Comparison of ENCODE assay signal across 9 mouse cellular contexts in genomic region chr7:4900523-4900851, GRCm38 (mm10). TPM values are rescaled to one million over a fixed set of nuclear protein-coding genes. Genes with fewer than 3 reads are reported as not detected.
DNase-seq lines count a peak whose midpoint lies in the region; ATAC-seq and TF ChIP-seq lines count a peak whose summit lies in the region.
"Had no signal": no experiment of that assay in that cellular context is flagged by ENCODE, and none has a peak within 500 bp of the region (broad histone marks: within the 10 kb centered on the region; RNA-seq: fewer than 3 reads in every experiment).

No protein-coding gene starts in this region.

- no peak overlapping the region for H3K27ac ChIP-seq in kidney, postnatal 0 days
- H3K27ac ChIP-seq in embryonic facial prominence, embryonic 15.5 days (replicated peaks), result 0 out of 2 replicates have a peak overlapping the region, but pooled peaks have one; percentile 17
- H3K27ac ChIP-seq in intestine, postnatal 0 days (ENCODE audit: low read depth, low read length), result no peak overlapping the region
- no peak overlapping the region for H3K27ac ChIP-seq in neural tube, embryonic 12.5 days

- 0 out of 2 replicates have a peak overlapping the region, but pooled peaks have one; percentile 24 for H3K4me3 ChIP-seq in kidney, postnatal 0 days (replicated peaks; ENCODE audit: low read depth, low read length)
- H3K4me3 ChIP-seq in embryonic facial prominence, embryonic 15.5 days (replicated peaks), result peak overlapping the region; percentile 33
- peak overlapping the region; percentile 13 for H3K4me3 ChIP-seq in intestine, postnatal 0 days (ENCODE audit: low read depth, low read length)
- no peak overlapping the region for H3K4me3 ChIP-seq in neural tube, embryonic 12.5 days

- H3K36me3 ChIP-seq in kidney, postnatal 0 days (ENCODE audit: insufficient read depth, low read length), result no peaks in the 10 kb centered on the region
- H3K36me3 ChIP-seq in embryonic facial prominence, embryonic 15.5 days, result no peaks in the 10 kb centered on the region
- H3K36me3 ChIP-seq in intestine, postnatal 0 days (ENCODE audit: control insufficient read depth, insufficient read depth), result no peaks in the 10 kb centered on the region
- no peaks in the 10 kb centered on the region for H3K36me3 ChIP-seq in neural tube, embryonic 12.5 days

- peaks cover 8% of the 10 kb centered on the region for H3K4me1 ChIP-seq in kidney, postnatal 0 days (replicated peaks; ENCODE audit: insufficient read depth, low read length)
- H3K4me1 ChIP-seq in embryonic facial prominence, embryonic 15.5 days, result peaks cover 15% of the 10 kb centered on the region
- H3K4me1 ChIP-seq in intestine, postnatal 0 days (replicated peaks; ENCODE audit: control insufficient read depth, insufficient read depth, low read length), result no peaks in the 10 kb centered on the region
- peaks cover 4% of the 10 kb centered on the region; the same call in 1 of the 2 replicates for H3K4me1 ChIP-seq in neural tube, embryonic 12.5 days

- no peak overlapping the region for H3K9ac ChIP-seq in kidney, postnatal 0 days (ENCODE audit: low read depth, low read length)
- no peak overlapping the region for H3K9ac ChIP-seq in embryonic facial prominence, embryonic 15.5 days
- no peak overlapping the region for H3K9ac ChIP-seq in intestine, postnatal 0 days (ENCODE audit: low read depth, low read length)
- no peak overlapping the region for H3K9ac ChIP-seq in neural tube, embryonic 12.5 days

- no peak for TF ChIP-seq CTCF in kidney, postnatal 0 days (IDR thresholded peaks at IDR 0.05; ENCODE audit: low read depth)
- no peak for TF ChIP-seq CTCF in intestine, postnatal 0 days (IDR thresholded peaks at IDR 0.05; ENCODE audit: low read depth)

- DNase-seq in kidney, postnatal 0 days (ENCODE audit: low spot score), result no peak
- DNase-seq in kidney, adult 18-20 months, result no peak
- no peak for DNase-seq in urinary bladder, postnatal 4 days (ENCODE audit: low spot score in 2 of 2)
- DNase-seq in right cerebral cortex, postnatal 4 days, result no peak
- no peak for DNase-seq in cerebellum, postnatal 4 days (ENCODE audit: low spot score in 2 of 2)

- H3K4me2 ChIP-seq in kidney, postnatal 0 days (ENCODE audit: low read length), result peak overlapping the region; percentile 61
- H3K4me2 ChIP-seq in embryonic facial prominence, embryonic 15.5 days (replicated peaks), result peak overlapping the region; percentile 48
- H3K4me2 ChIP-seq in intestine, postnatal 0 days (replicated peaks; ENCODE audit: low read depth), result peak overlapping the region; percentile 65
- H3K4me2 ChIP-seq in neural tube, embryonic 12.5 days (replicated peaks), result peak overlapping the region; percentile 54

- H3K9me3 ChIP-seq in kidney, postnatal 0 days (replicated peaks; ENCODE audit: low read length), result no peaks in the 10 kb centered on the region
- no peaks in the 10 kb centered on the region for H3K9me3 ChIP-seq in embryonic facial prominence, embryonic 15.5 days (replicated peaks)
- no peaks in the 10 kb centered on the region for H3K9me3 ChIP-seq in intestine, postnatal 0 days (ENCODE audit: control insufficient read depth)
- H3K9me3 ChIP-seq in neural tube, embryonic 12.5 days, result peaks cover 4% of the 10 kb centered on the region; the same call in 1 of the 2 replicates

- no peaks in the 10 kb centered on the region for H3K27me3 ChIP-seq in kidney, postnatal 0 days (ENCODE audit: insufficient read depth, low read length)
- peaks cover 6% of the 10 kb centered on the region; the same call in 1 of the 2 replicates for H3K27me3 ChIP-seq in embryonic facial prominence, embryonic 15.5 days
- H3K27me3 ChIP-seq in intestine, postnatal 0 days (replicated peaks; ENCODE audit: control insufficient read depth, insufficient read depth, low read length), result no peaks in the 10 kb centered on the region
- H3K27me3 ChIP-seq in neural tube, embryonic 12.5 days (replicated peaks), result peaks cover 7% of the 10 kb centered on the region; the same call in 1 of the 2 replicates

- 32% methylated on average over 11 of the region's 11 CpGs for WGBS in kidney, postnatal 0 days
- 23% methylated on average over 11 of the region's 11 CpGs for WGBS in embryonic facial prominence, embryonic 15.5 days
- WGBS in intestine, postnatal 0 days, result 33% methylated on average over 11 of the region's 11 CpGs
- 39% methylated on average over 11 of the region's 11 CpGs for WGBS in neural tube, embryonic 12.5 days

- no peak for ATAC-seq in kidney, postnatal 0 days (replicated peaks; ENCODE audit: low FRiP score, low read depth)
- ATAC-seq in embryonic facial prominence, embryonic 15.5 days (ENCODE audit: insufficient number of reproducible peaks, low FRiP score, low TSS enrichment, low read depth), result no peak
- no peak for ATAC-seq in intestine, postnatal 0 days
- ATAC-seq in neural tube, embryonic 12.5 days (ENCODE audit: low FRiP score, low read depth), result no peak
- ATAC-seq: Patski had no signal

RNA-seq across cellular contexts. Expression of gene Gm36210, which starts 5.8 kb away (rescaled TPM):
- polyA plus RNA-seq in kidney, postnatal 0 days (2015; fragmentation: Nextera tagmentation; extraction: Ambion mirVana), result not detected in 2 replicates
- not detected in 2 replicates for polyA plus RNA-seq in embryonic facial prominence, embryonic 15.5 days (2015; fragmentation: Nextera tagmentation; extraction: Ambion mirVana)
- not detected in 2 replicates for polyA plus RNA-seq in intestine, postnatal 0 days (2015; fragmentation: Nextera tagmentation; extraction: Ambion mirVana)
- 0.29 TPM in 1 of 2 replicates, not detected in the other for polyA plus RNA-seq in neural tube, embryonic 12.5 days (2016; fragmentation: Nextera tagmentation; extraction: Ambion mirVana)
- polyA plus RNA-seq: Patski had no signal

RNA-seq across cellular contexts. Expression of gene Zfp628, which starts 14.5 kb away (rescaled TPM):
- polyA plus RNA-seq in kidney, postnatal 0 days (2015; fragmentation: Nextera tagmentation; extraction: Ambion mirVana), result 3.5 and 3.9 TPM in 2 replicates
- 4.1 and 4.9 TPM in 2 replicates for polyA plus RNA-seq in embryonic facial prominence, embryonic 15.5 days (2015; fragmentation: Nextera tagmentation; extraction: Ambion mirVana)
- 2.9 TPM in 2 replicates for polyA plus RNA-seq in intestine, postnatal 0 days (2015; fragmentation: Nextera tagmentation; extraction: Ambion mirVana)
- 4.4 and 4.5 TPM in 2 replicates for polyA plus RNA-seq in neural tube, embryonic 12.5 days (2016; fragmentation: Nextera tagmentation; extraction: Ambion mirVana)

RNA-seq across cellular contexts. Expression of gene Nat14, which starts 21.3 kb away (rescaled TPM):
- polyA plus RNA-seq in kidney, postnatal 0 days (2015; fragmentation: Nextera tagmentation; extraction: Ambion mirVana), result 2.1 and 2.6 TPM in 2 replicates
- 5.1 and 5.5 TPM in 2 replicates for polyA plus RNA-seq in embryonic facial prominence, embryonic 15.5 days (2015; fragmentation: Nextera tagmentation; extraction: Ambion mirVana)
- 1.5 and 1.9 TPM in 2 replicates for polyA plus RNA-seq in intestine, postnatal 0 days (2015; fragmentation: Nextera tagmentation; extraction: Ambion mirVana)
- 13.0 and 13.7 TPM in 2 replicates for polyA plus RNA-seq in neural tube, embryonic 12.5 days (2016; fragmentation: Nextera tagmentation; extraction: Ambion mirVana)

RNA-seq across cellular contexts. Expression of gene Isoc2a, which starts 23.5 kb away (rescaled TPM):
- 0.72 and 0.77 TPM in 2 replicates for polyA plus RNA-seq in kidney, postnatal 0 days (2015; fragmentation: Nextera tagmentation; extraction: Ambion mirVana)
- polyA plus RNA-seq in embryonic facial prominence, embryonic 15.5 days (2015; fragmentation: Nextera tagmentation; extraction: Ambion mirVana), result 0.95 and 1.2 TPM in 2 replicates
- 1.3 and 1.6 TPM in 2 replicates for polyA plus RNA-seq in intestine, postnatal 0 days (2015; fragmentation: Nextera tagmentation; extraction: Ambion mirVana)
- polyA plus RNA-seq in neural tube, embryonic 12.5 days (2016; fragmentation: Nextera tagmentation; extraction: Ambion mirVana), result 0.91 and 0.93 TPM in 2 replicates

RNA-seq across cellular contexts. Expression of gene Ssc5d, which starts 25.1 kb away (rescaled TPM):
- polyA plus RNA-seq in kidney, postnatal 0 days (2015; fragmentation: Nextera tagmentation; extraction: Ambion mirVana), result 0.91 and 1.1 TPM in 2 replicates
- polyA plus RNA-seq in embryonic facial prominence, embryonic 15.5 days (2015; fragmentation: Nextera tagmentation; extraction: Ambion mirVana), result 4.7 and 5.5 TPM in 2 replicates
- polyA plus RNA-seq in intestine, postnatal 0 days (2015; fragmentation: Nextera tagmentation; extraction: Ambion mirVana), result 2.3 and 2.6 TPM in 2 replicates
- 2.5 and 3.0 TPM in 2 replicates for polyA plus RNA-seq in neural tube, embryonic 12.5 days (2016; fragmentation: Nextera tagmentation; extraction: Ambion mirVana)
